Mouse (Mus musculus): ENCODE measurements at regions not wholly inside any gene's neighbourhood (a gene's known extent, or its start where the extent isn't known, plus 50 kb on each side); places are given as distances from the start of the nearest gene placed in this dataset.
A peak's percentile ranks its signal among the peaks of the same experiment; 100 is the strongest.
"Not testable (repeated sequence)": the region's sequence is repeated elsewhere in the genome, so short reads cannot be mapped to it uniquely, and the experiment has no call there.

DNA sequence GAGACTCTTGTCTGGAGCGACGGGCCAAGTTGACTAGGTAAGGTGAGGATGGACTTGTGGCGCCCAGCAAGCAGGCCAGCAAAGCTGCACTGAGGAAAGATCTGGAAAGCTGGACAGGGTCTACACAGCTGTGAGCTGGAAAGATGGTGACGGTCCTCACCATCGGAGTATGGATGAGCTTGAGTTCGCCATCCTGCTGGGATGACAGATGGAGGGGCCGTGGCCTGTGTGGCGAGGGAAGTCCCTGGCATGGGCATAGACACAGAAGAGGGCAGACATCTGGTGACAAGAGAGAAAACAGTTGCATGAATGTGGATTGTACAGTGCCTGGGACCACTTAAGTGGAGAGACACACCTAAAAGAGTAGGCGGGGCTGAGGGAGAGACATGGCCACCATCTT is 57.6 kb downstream of the Tmem270 start:
- no peak for ATAC-seq (ENCODE audit: poor library complexity, severe bottlenecking)

DNA sequence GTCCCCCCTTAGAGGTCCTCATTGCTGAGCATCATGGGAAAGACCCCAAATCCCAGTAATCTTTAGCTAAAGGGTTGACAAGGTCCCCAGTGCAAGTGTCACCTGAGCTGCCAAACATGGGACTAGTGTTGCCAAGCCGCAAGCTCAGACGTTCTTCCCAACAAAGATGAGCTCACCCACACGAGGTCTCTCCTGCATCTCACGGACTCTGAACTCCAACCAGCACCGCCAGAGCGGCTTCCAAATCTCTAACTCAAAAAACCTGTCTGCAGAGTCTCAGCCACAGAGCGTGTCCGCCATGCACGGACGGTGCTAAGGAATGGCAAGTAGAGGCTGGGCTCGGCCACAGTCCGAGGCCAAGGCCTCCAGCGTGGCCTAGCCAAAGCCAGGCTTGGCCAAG is 58.0 kb downstream of the Tmem270 start:
- ATAC-seq (ENCODE audit: poor library complexity, severe bottlenecking) = no peak

DNA sequence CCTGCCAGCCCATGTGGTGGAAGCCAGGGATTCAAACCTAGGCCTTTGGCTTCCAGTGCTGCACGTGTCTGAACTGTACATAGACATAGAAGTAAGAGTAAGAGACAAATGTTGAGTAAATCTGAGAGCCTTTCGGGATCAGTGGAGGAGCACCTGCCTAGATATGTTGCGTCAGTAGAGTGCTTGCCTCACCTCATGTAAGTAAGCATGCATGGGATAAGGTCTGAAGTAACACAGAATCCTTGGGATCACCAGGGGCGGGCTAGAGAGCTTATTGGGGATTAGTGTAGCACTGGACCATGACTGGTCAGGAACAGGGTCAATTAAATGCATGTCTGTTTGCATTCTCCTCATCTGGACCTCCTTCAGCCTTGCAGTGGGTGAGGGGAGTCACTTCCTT is 61.1 kb downstream of the Tmem270 start:
- no peak for ATAC-seq (ENCODE audit: poor library complexity, severe bottlenecking)

DNA sequence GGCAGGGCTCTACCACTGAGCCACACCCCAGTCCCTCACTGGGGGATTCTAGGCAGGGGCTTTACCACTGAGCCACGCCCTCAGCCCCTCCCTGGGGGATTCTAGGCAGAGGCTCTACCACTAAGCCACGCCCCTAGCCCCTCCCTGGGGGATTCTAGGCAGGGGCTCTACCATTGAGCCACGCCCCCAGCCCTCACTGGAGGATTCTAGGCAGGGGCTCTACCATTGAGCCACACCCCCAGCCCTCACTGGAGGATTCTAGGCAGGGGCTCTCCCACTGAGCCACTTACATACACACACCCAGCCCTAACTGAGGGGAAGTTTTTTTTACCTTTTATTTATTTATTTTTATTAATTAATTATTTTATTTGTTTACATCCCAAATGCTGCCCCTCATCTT is 62.3 kb downstream of the Tmem270 start:
- not testable (repeated sequence) for ATAC-seq (ENCODE audit: poor library complexity, severe bottlenecking)

DNA sequence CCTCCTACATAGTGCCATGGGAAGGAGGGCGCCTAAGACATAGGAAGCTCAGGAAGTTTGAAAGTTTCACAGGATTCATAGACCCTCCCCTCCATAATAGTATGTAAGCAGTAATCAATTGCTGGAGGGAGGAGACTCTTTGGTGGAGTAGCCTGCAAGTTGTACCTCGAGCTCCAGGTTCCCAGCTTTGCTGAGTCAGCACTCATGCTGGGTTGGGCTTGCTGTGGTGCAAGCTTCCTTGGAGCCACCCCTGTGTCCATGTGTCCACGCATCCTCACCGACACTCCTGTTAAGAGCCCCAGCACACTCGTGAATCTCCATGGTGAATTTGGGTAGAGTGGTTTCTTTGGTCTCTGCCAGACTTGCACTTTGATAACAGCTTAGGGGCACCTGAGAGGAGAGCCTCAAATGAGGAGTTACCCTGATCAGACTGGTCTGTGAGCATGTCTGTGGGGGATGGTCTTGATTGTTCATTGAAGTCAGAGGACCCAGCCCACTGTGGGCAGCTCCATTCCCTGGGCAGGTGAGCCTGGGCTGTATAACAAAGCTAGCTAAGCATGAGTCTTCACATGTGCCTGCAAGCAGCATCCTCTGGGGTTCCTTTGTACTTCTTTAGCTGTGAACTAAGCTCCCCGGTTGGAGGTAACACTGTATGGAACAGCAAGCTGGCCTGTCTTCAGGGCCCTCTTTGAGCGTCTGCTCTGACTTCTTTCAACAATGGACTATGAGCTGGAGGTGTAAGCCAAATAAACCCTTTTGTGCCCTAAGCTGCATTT is 65.1 kb downstream of the Tmem270 start:
- no peak for ATAC-seq (ENCODE audit: poor library complexity, severe bottlenecking)

DNA sequence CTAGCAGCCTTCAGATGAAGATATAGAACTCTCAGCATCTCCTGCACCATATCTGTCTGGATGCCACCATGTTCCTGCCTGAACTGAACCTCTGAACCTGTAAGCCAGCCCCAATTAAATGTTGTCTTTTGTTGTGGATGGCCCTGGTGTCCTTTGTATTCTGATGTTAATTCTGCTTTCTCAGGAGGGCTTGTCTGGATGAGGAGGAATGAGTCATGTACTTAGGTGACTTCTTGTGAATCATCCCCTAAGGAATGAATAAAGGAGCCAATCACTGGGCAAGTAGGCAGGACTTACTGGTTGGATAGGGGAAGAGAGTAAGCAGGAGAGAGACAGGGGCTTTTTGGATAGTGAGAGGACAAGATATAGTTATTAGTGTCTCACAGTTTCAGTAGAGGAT is 70.0 kb downstream of the Tmem270 start:
- no peak for ATAC-seq (ENCODE audit: poor library complexity, severe bottlenecking)

DNA sequence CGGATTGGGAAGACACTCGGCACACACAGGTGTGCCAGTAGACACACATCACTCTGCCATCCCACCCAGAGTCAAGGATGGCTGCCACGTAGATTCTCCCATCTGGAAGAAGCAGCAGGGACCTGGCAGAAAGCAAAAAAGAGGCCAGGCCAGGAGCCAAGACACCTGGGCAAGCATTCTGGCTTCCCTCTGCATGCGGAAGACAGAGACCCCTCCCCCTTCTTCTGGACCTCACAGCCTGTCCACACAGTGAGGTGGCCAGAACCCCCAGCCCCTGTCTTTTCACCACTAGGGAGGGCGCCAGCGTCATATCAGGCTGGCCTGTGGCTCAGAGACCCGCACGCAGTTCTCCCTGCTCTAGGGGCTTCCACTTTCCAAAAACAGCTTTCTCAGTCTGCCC is 73.6 kb downstream of the Tmem270 start:
- no peak for ATAC-seq (ENCODE audit: poor library complexity, severe bottlenecking)

DNA sequence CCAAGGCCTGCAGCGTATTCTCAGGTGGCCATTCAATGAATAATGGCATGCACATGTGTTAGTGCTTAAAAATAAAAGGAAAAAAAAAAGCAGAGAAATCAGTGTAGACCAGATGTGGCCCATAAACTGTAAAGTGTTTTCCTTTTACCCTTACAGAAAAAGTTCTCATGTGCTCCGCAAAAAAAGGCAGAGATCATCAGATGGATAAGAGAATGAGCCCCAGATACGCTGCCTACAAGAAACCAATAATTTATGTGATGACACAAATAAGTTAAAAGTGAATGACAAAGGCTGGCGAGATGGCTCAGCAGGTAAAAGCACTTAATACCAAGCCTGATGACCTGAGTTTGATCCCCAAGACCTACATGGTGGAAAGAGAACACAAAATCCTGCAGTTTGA is 70.5 kb upstream of the Eln start:
- ATAC-seq (ENCODE audit: poor library complexity, severe bottlenecking) = no peak

DNA sequence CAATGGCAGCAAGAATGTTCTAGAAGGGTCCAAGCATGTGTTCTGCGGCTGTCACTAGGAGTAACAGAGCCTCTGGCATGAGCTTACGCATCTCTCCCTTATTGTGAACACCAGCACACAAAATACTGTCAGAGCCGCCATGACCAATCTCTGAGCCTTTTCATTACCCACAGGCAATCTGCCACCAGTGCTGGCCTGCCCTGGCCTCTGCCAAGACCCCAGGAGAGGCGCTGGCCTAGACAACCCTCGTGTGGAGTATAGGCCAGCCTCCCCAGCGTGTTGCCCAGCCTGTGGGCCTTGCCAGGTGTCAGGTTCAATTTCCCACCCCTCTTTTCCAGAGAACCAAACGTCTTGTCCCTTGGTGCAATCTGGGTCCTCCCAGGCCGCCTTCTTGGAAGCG is 62.0 kb upstream of the Eln start:
- ATAC-seq (ENCODE audit: poor library complexity, severe bottlenecking) = no peak

DNA sequence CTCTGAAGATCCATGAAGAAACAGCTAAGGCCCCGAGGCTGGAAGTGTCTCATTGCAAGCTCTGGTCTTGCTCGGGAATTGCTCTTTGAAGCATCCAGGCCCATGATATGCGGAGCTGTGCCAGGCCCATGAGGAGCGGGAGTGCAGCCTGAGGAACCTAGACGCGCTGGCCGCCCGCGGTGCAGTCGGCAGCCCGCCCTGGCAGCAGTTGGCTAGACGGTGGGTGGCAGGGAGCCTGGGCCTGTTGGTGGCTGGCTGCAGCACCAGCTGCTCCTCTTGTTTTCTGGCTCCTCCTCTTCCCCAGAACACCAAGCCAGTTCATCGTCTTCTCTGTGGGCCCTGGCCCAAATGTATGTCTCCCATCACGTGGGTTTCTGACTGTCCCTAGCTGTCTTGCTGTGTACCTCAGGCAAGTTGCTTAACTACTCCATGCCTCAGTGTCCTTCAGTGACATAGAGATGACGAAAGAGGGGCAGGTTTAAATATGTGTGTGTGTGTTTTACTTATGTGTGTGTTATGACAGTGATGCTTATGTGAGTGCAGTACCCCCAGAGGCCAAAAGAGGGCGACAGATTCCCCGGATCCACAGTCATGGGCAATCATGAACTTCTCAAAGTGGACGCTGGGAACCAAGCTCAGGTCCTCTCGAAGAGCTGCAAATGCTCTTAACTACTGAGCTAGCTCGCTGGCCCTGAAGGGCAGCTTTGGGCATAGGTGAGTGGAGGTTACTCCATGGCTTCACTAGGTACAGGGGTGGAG is 57.3 kb upstream of the Eln start:
- no peak for ATAC-seq (ENCODE audit: poor library complexity, severe bottlenecking)

DNA sequence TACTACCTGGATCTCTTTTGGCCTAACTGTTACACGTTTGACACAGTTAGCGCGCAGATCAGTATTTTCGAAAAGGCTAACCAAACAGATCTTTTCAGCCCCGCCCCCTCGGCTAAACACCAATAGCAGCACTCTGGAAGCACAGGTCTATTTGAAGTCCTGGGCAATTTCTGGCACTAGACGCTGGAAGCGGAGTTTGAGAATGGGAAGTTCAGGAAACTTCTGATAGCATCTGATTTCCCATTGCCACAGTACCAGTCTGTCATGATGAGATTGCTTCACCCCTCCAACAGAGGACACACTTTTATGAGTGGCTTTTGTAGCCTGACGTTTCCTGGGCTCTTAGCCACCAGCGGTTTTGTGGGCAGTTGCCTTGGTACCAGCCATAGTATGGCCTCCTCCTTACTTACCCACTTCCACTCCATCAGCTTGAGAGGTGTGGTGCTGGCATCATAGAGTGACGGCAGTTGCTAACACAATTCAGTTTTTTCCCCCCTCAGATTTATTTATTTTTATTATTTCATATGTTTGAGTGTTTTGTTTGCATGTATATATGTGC is 55.1 kb upstream of the Eln start:
- peak; percentile 43 for ATAC-seq (ENCODE audit: poor library complexity, severe bottlenecking)

DNA sequence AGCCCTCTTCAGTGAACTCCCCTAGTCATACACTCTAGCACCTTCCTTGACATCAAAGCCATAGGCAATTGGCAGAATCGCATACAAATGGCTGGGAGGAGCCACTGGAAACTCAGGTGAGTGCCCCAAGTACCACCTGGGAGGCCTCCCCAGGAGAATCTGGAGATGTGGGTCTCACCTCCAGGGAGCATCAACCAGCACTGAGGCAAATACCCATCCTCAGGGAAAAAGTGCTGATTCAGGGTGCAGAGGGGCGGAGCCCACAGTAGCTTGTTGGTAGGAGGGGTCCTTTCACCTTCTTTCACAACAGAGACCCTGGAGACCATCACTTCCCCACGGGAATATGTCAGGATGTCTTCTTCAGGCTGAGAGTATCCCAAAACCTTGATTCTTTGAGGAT is 53.4 kb upstream of the Eln start:
- no peak for ATAC-seq (ENCODE audit: poor library complexity, severe bottlenecking)

DNA sequence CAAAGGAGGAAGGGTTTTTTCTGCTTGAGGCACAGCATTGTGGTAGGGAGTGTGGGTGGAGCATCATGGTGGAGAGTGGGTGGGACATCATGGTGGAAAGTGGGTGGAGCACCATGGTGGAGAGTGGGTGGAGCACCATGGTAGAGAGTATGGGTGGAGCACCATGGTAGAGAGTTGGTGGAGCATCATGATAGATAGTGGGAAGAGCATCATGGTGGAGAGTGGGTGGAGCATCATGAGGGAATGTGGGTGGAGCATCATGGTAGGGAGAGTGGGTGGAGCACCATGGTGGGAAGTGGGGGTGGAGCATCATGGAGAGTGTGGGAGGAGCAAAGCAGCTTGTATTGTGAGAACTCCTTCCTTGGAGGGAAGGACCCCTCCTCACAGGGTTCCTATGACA is 52.8 kb upstream of the Eln start:
- ATAC-seq (ENCODE audit: poor library complexity, severe bottlenecking) = no peak

DNA sequence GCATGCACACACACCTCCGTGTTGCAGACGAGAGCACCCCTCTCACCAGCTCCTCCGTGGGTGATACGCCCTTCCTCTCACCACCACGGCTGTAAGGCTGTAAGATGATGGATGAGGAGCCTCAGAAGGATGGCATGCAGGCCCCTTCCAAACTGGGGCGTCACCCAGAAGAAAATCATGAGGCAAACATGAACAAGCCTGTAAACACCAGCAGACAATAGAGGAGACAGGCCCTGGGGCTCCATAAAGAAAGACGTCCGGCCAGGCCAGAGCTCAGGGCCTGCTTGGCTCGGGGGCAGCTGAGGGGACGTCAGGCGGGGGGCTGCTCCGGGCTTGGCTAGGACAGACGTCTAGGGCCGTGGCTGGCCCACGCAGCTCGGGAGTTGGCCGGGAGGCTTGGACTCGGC is 50.6 kb upstream of the Eln start:
- ATAC-seq (ENCODE audit: poor library complexity, severe bottlenecking) = no peak

All from megakaryocyte, adult 5-6 weeks (primary cell).